Mouse (Mus musculus): ENCODE data around the gene Cab39l.

- TF ChIP-seq POLR2A (IDR thresholded peaks at IDR 0.05; ENCODE audit: low read depth, low read length), result no peak
- no peak for TF ChIP-seq MAZ (IDR thresholded peaks at IDR 0.05; ENCODE audit: low read depth, low read length)
- no peak for TF ChIP-seq MEF2A (IDR thresholded peaks at IDR 0.05; ENCODE audit: borderline replicate concordance, low read depth, low read length)
- no peak for TF ChIP-seq EP300 (IDR thresholded peaks at IDR 0.05; ENCODE audit: low read length)
Measured at GRCm38 (mm10) chr14:59557886-59558285, 117.1 kb downstream of the Cab39l start.
